Mouse (Mus musculus) forebrain, embryonic 15.5 days (tissue): ENCODE measurements at regions not wholly inside any gene's neighbourhood (a gene's known extent, or its start where the extent isn't known, plus 50 kb on each side); places are given as distances from the start of the nearest gene placed in this dataset.

Experiments
- ATAC-seq: fragments of 200-750 bp; cut with Nextera tagmentation; replicated peaks from 2 replicates; pipeline ENCODE4 v1.8.0; 2017; ENCODE audit warnings: mild to moderate bottlenecking, moderate TSS enrichment, moderate library complexity
- H3K27ac ChIP-seq: fragments of 300-500 bp; sonication (generic); replicated peaks from 2 replicates; pipeline ENCODE4 v1.5.1; 2015; ENCODE audit warnings: mild to moderate bottlenecking, inconsistent platforms
- H3K27me3 ChIP-seq: fragments of 300-500 bp; sonication (generic); 2 replicates; pipeline ENCODE4 v1.6.1; 2015; ENCODE audit warnings: inconsistent platforms
- H3K36me3 ChIP-seq: fragments of 300-500 bp; sonication (generic); 2 replicates; pipeline ENCODE4 v1.6.1; 2015; ENCODE audit warnings: mild to moderate bottlenecking, inconsistent platforms
- H3K4me1 ChIP-seq: fragments of 300-500 bp; sonication (generic); 2 replicates; pipeline ENCODE4 v1.6.1; 2015; ENCODE audit warnings: inconsistent platforms
- H3K4me2 ChIP-seq: fragments of 300-500 bp; sonication (generic); replicated peaks from 2 replicates; pipeline ENCODE4 v1.6.1; 2015; ENCODE audit warnings: mild to moderate bottlenecking, inconsistent platforms
- H3K4me3 ChIP-seq: fragments of 300-500 bp; sonication (generic); 2 replicates; pipeline ENCODE4 v1.5.1; 2015; ENCODE audit warnings: mild to moderate bottlenecking, inconsistent platforms
- H3K9ac ChIP-seq: fragments of 300-500 bp; sonication (generic); replicated peaks from 2 replicates; pipeline ENCODE4 v1.6.1; 2015; ENCODE audit warnings: mild to moderate bottlenecking, inconsistent platforms
- H3K9me3 ChIP-seq: fragments of 300-500 bp; sonication (generic); 2 replicates; pipeline ENCODE4 v1.6.1; 2016; ENCODE audit warnings: inconsistent platforms
- WGBS: fragments of 180-500 bp; shearing (Covaris S2); methylation state at CpG from one replicate; pipeline ENCODE4 v1.1.7; 2015; ENCODE audit warnings: mixed read lengths; 5-methylcytosine and 5-hydroxymethylcytosine counted together

- WGBS = 64% methylated on average over 1 of the region's 1 CpGs
- Histone ChIP-seq H3K9ac (no peak overlapping the region), H3K36me3 (no peaks in the 10 kb centered on the region), H3K4me1 (no peaks in the 10 kb centered on the region), H3K4me2 (no peak overlapping the region), H3K9me3 (no peaks in the 10 kb centered on the region), H3K4me3 (no peak overlapping the region), H3K27ac (no peak overlapping the region), H3K27me3 (no peaks in the 10 kb centered on the region)
- ATAC-seq = no peak
Measured at GRCm38 (mm10) chr6:26490321-26490720, 681.3 kb upstream of the Pot1a start.

DNA sequence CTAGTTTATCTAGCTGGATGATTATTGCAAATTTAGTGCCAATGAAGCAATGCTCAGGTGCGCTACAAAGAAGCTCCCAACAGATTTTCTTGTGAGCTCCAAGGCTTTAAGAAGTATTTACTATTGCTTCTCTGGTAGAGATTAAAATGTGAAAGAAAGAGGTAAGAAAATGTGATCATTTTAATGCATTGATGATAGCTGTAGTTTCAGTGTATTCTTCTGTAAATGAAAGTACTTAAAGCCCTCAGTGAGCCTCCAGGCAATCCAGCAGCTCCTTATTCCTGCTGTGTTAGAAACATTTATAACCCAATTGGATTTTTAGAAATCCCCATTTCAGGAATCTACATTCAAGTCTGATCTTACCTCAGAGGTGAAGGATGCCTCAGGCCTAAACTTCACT, 675.4 kb upstream of the Pot1a start:
- no peak overlapping the region for H3K27ac ChIP-seq
- ATAC-seq = no peak
- H3K36me3 ChIP-seq = no peaks in the 10 kb centered on the region
- H3K9ac ChIP-seq = no peak overlapping the region
- no peaks in the 10 kb centered on the region for H3K4me1 ChIP-seq
- 100% methylated on average over 1 of the region's 1 CpGs for WGBS
- no peak overlapping the region for H3K4me3 ChIP-seq
- no peak overlapping the region for H3K4me2 ChIP-seq
- H3K27me3 ChIP-seq = no peaks in the 10 kb centered on the region
- no peaks in the 10 kb centered on the region for H3K9me3 ChIP-seq

DNA sequence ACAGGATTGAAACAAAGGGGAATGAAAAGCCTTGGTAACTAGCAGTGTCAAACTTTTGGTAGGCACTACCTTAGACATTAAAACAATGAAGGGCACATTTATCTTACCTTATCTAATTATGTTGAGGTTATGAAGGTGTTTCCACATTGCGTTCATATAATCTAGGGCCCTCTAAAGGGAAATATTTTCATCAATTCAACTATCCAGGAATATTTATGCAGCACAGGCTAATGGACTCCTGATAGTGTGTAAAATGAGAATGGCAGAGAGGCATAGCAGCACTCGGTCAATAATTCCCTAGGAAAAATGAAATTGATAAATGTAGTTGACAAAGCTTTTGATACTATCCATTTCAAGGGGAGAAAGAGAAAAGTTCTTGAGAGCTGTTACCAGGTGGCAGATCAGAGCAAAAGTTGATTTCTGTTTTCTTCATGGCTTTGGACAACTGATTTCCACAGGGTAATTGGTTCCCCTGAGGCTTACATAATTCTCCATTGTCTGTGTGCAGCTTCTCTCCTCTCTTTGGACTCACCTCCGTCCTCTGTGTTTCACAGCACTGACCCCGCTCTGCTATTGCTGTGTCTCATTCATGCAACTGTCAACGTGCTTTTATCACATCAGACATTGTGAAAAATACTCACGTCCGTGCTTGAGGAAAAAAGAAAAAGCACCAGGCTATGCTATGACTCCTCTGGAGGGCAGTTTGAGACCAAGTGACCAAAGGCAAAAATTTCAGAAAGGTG, 632.3 kb upstream of the Pot1a start:
- Histone ChIP-seq H3K27ac (no peak overlapping the region), H3K36me3 (no peaks in the 10 kb centered on the region), H3K4me2 (no peak overlapping the region), H3K4me3 (no peak overlapping the region), H3K9me3 (no peaks in the 10 kb centered on the region), H3K9ac (no peak overlapping the region), H3K4me1 (0 out of 2 replicates have a peak, but pooled peaks cover 4% of the 10 kb centered on the region), H3K27me3 (no peaks in the 10 kb centered on the region)
- 42% methylated on average over 7 of the region's 7 CpGs for WGBS
- ATAC-seq = 0 out of 2 replicates have a peak, but pooled peaks have one; percentile 26

GRCm38 (mm10) chr6:26440445-26440844, 631.4 kb upstream of the Pot1a start:
- Histone ChIP-seq H3K27ac (no peak overlapping the region), H3K4me2 (no peak overlapping the region), H3K9ac (no peak overlapping the region), H3K9me3 (no peaks in the 10 kb centered on the region), H3K36me3 (no peaks in the 10 kb centered on the region), H3K4me1 (0 out of 2 replicates have a peak, but pooled peaks cover 4% of the 10 kb centered on the region), H3K4me3 (no peak overlapping the region), H3K27me3 (no peaks in the 10 kb centered on the region)
- WGBS = 23% methylated on average over 3 of the region's 3 CpGs
- peak; percentile 71; the same call in 1 of the 2 replicates for ATAC-seq
